Mouse (Mus musculus): ENCODE results near the gene Mff. TPM values are rescaled to one million over a fixed set of nuclear protein-coding genes. Genes with fewer than 3 reads are reported as not detected.

The Mff gene
- polyA plus RNA-seq, 1 experiment from 2014 or later = 151 TPM

- Histone ChIP-seq H3K27me3 (ENCODE audit: control insufficient read depth, insufficient read depth, low read length) (no peaks in the 10 kb centered on the region), H3K4me3 (ENCODE audit: low read depth, low read length) (no peak overlapping the region), H3K36me3 (ENCODE audit: control insufficient read depth, insufficient read depth, low read length) (no peaks in the 10 kb centered on the region; the same call in 1 of the 2 replicates), H3K4me1 (replicated peaks; ENCODE audit: control insufficient read depth, insufficient read depth) (no peaks in the 10 kb centered on the region), H3K9ac (ENCODE audit: low read length) (no peak overlapping the region), H3K4me2 (replicated peaks; ENCODE audit: low read depth) (no peak overlapping the region), H3K27ac (replicated peaks) (no peak overlapping the region), H3K9me3 (ENCODE audit: control insufficient read depth, low read length) (no peaks in the 10 kb centered on the region)
- no peak for TF ChIP-seq CTCF (IDR thresholded peaks at IDR 0.05; ENCODE audit: low read depth)
- no peak for TF ChIP-seq EP300 (optimal IDR thresholded peaks at IDR 0.05)
- ATAC-seq (ENCODE audit: low FRiP score, low TSS enrichment) = no peak
- no peak for DNase-seq (ENCODE audit: low spot score)
- WGBS = 67% methylated on average over 3 of the region's 3 CpGs
Measured at GRCm38 (mm10) chr1:82743962-82744361, 19.3 kb downstream of the Mff start.

- no peaks in the 10 kb centered on the region for H3K9me3 ChIP-seq (ENCODE audit: control insufficient read depth, low read length)
- no peaks in the 10 kb centered on the region; the same call in 1 of the 2 replicates for H3K36me3 ChIP-seq (ENCODE audit: control insufficient read depth, insufficient read depth, low read length)
- WGBS = 84% methylated on average over 4 of the region's 4 CpGs
- ATAC-seq (ENCODE audit: low FRiP score, low TSS enrichment) = no peak
- H3K27ac ChIP-seq (replicated peaks) = no peak overlapping the region
- no peak overlapping the region for H3K4me2 ChIP-seq (replicated peaks; ENCODE audit: low read depth)
- no peak overlapping the region for H3K9ac ChIP-seq (ENCODE audit: low read length)
- no peak for DNase-seq (ENCODE audit: low spot score)
- TF ChIP-seq EP300 (optimal IDR thresholded peaks at IDR 0.05) (no peak), CTCF (IDR thresholded peaks at IDR 0.05; ENCODE audit: low read depth) (no peak)
- no peak overlapping the region for H3K4me3 ChIP-seq (ENCODE audit: low read depth, low read length)
- no peaks in the 10 kb centered on the region for H3K4me1 ChIP-seq (replicated peaks; ENCODE audit: control insufficient read depth, insufficient read depth)
- H3K27me3 ChIP-seq (ENCODE audit: control insufficient read depth, insufficient read depth, low read length) = no peaks in the 10 kb centered on the region
Measured at GRCm38 (mm10) chr1:82746408-82746807, 21.7 kb downstream of the Mff start.

GRCm38 (mm10) chr1:82747714-82748452, 23.2 kb downstream of the Mff start:
- TF ChIP-seq CTCF (IDR thresholded peaks at IDR 0.05; ENCODE audit: low read depth) = no peak
- no peak for TF ChIP-seq EP300 (optimal IDR thresholded peaks at IDR 0.05)
- H3K27me3 ChIP-seq (ENCODE audit: control insufficient read depth, insufficient read depth, low read length) = no peaks in the 10 kb centered on the region
- no peak overlapping the region for H3K27ac ChIP-seq (replicated peaks)
- no peaks in the 10 kb centered on the region for H3K36me3 ChIP-seq (ENCODE audit: control insufficient read depth, insufficient read depth, low read length)
- H3K4me3 ChIP-seq (ENCODE audit: low read depth, low read length) = no peak overlapping the region
- ATAC-seq (ENCODE audit: low FRiP score, low TSS enrichment) (no peak), DNase-seq (ENCODE audit: low spot score) (no peak)
- H3K4me1 ChIP-seq (replicated peaks; ENCODE audit: control insufficient read depth, insufficient read depth) = no peaks in the 10 kb centered on the region
- H3K9me3 ChIP-seq (ENCODE audit: control insufficient read depth, low read length) = no peaks in the 10 kb centered on the region
- no peak overlapping the region for H3K9ac ChIP-seq (ENCODE audit: low read length)
- WGBS = 81% methylated on average over 2 of the region's 2 CpGs
- no peak overlapping the region for H3K4me2 ChIP-seq (replicated peaks; ENCODE audit: low read depth)

GRCm38 (mm10) chr1:82759520-82759919, 34.8 kb downstream of the Mff start:
- H3K4me2 ChIP-seq (replicated peaks; ENCODE audit: low read depth) = no peak overlapping the region
- H3K9ac ChIP-seq (ENCODE audit: low read length) = no peak overlapping the region
- H3K9me3 ChIP-seq (ENCODE audit: control insufficient read depth, low read length) = no peaks in the 10 kb centered on the region
- H3K27ac ChIP-seq (replicated peaks) = no peak overlapping the region
- DNase-seq (ENCODE audit: low spot score) = no peak
- no peak for ATAC-seq (ENCODE audit: low FRiP score, low TSS enrichment)
- TF ChIP-seq CTCF (IDR thresholded peaks at IDR 0.05; ENCODE audit: low read depth) (peak; percentile 58), EP300 (optimal IDR thresholded peaks at IDR 0.05) (no peak)
- WGBS = 86% methylated on average over 1 of the region's 1 CpGs
- no peaks in the 10 kb centered on the region for H3K27me3 ChIP-seq (ENCODE audit: control insufficient read depth, insufficient read depth, low read length)
- H3K36me3 ChIP-seq (ENCODE audit: control insufficient read depth, insufficient read depth, low read length) = 0 out of 2 replicates have a peak, but pooled peaks cover 2% of the 10 kb centered on the region
- H3K4me3 ChIP-seq (ENCODE audit: low read depth, low read length) = no peak overlapping the region
- no peaks in the 10 kb centered on the region for H3K4me1 ChIP-seq (replicated peaks; ENCODE audit: control insufficient read depth, insufficient read depth)

GRCm38 (mm10) chr1:82761454-82762169, 36.9 kb downstream of the Mff start:
- TF ChIP-seq EP300 (optimal IDR thresholded peaks at IDR 0.05) = no peak
- no peak for TF ChIP-seq CTCF (IDR thresholded peaks at IDR 0.05; ENCODE audit: low read depth)
- 86% methylated on average over 8 of the region's 8 CpGs for WGBS
- no peak for ATAC-seq (ENCODE audit: low FRiP score, low TSS enrichment)

GRCm38 (mm10) chr1:82762274-82762673, 37.6 kb downstream of the Mff start:
- DNase-seq (ENCODE audit: low spot score) (no peak), ATAC-seq (ENCODE audit: low FRiP score, low TSS enrichment) (no peak)
- Histone ChIP-seq H3K9ac (ENCODE audit: low read length) (no peak overlapping the region), H3K4me1 (replicated peaks; ENCODE audit: control insufficient read depth, insufficient read depth) (no peaks in the 10 kb centered on the region), H3K36me3 (ENCODE audit: control insufficient read depth, insufficient read depth, low read length) (0 out of 2 replicates have a peak, but pooled peaks cover 2% of the 10 kb centered on the region), H3K4me2 (replicated peaks; ENCODE audit: low read depth) (no peak overlapping the region), H3K4me3 (ENCODE audit: low read depth, low read length) (no peak overlapping the region), H3K27ac (replicated peaks) (no peak overlapping the region), H3K9me3 (ENCODE audit: control insufficient read depth, low read length) (no peaks in the 10 kb centered on the region), H3K27me3 (ENCODE audit: control insufficient read depth, insufficient read depth, low read length) (no peaks in the 10 kb centered on the region)
- WGBS = 89% methylated on average over 1 of the region's 1 CpGs
- TF ChIP-seq CTCF (IDR thresholded peaks at IDR 0.05; ENCODE audit: low read depth) (peak; percentile 40), EP300 (optimal IDR thresholded peaks at IDR 0.05) (no peak)

More at GRCm38 (mm10) chr1:82761454-82762169, 36.9 kb downstream of the Mff start:
- no peak overlapping the region for H3K9ac ChIP-seq (ENCODE audit: low read length)
- H3K9me3 ChIP-seq (ENCODE audit: control insufficient read depth, low read length) = no peaks in the 10 kb centered on the region
- H3K4me3 ChIP-seq (ENCODE audit: low read depth, low read length) = no peak overlapping the region
- H3K27ac ChIP-seq (replicated peaks) = no peak overlapping the region
- 0 out of 2 replicates have a peak, but pooled peaks cover 2% of the 10 kb centered on the region for H3K36me3 ChIP-seq (ENCODE audit: control insufficient read depth, insufficient read depth, low read length)
- H3K27me3 ChIP-seq (ENCODE audit: control insufficient read depth, insufficient read depth, low read length) = no peaks in the 10 kb centered on the region
- DNase-seq (ENCODE audit: low spot score) = no peak
- H3K4me1 ChIP-seq (replicated peaks; ENCODE audit: control insufficient read depth, insufficient read depth) = no peaks in the 10 kb centered on the region
- H3K4me2 ChIP-seq (replicated peaks; ENCODE audit: low read depth) = no peak overlapping the region
